Mouse (Mus musculus): ENCODE results near the gene Hist1h3e.
"Not testable (repeated sequence)": the region's sequence is repeated elsewhere in the genome, so short reads cannot be mapped to it uniquely, and the experiment has no call there.

Gene Hist1h3e

GRCm38 (mm10) chr13:23582219-23583056, 20.3 kb upstream of the Hist1h3e start:
- no peak for DNase-seq

- peak; percentile 95 to 99 for DNase-seq
Observed at GRCm38 (mm10) chr13:23581408-23582218, 19.4 kb upstream of the Hist1h3e start, which contains the start of gene Hist1h4d. Gene Hist1h4d, plus strand, starts transcription at chr13:23581598.

DNA sequence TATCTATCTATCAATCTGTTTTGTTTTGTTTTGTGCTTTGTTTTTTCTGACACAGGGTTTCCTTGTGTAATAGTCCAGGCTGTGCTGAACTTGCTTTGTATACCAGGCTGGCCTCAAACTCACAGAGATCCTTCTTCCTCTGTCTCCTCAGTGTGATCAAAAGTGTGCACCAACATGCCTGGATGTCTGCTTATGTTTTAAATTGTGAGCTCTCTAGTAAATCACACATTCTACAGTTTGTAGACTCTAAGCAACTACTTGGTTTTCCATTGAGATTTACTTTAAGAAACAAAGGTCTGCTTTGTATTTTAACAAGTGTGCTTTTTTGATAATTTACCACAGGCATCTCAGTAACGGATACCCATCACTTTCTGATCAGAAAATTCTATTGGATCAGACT, 15.7 kb upstream of the Hist1h3e start:
- no peak for DNase-seq

GRCm38 (mm10) chr13:23576906-23577639, 14.9 kb upstream of the Hist1h3e start:
- no peak for DNase-seq

- no peak for DNase-seq
Observed at GRCm38 (mm10) chr13:23576351-23576881, 14.2 kb upstream of the Hist1h3e start.

DNA sequence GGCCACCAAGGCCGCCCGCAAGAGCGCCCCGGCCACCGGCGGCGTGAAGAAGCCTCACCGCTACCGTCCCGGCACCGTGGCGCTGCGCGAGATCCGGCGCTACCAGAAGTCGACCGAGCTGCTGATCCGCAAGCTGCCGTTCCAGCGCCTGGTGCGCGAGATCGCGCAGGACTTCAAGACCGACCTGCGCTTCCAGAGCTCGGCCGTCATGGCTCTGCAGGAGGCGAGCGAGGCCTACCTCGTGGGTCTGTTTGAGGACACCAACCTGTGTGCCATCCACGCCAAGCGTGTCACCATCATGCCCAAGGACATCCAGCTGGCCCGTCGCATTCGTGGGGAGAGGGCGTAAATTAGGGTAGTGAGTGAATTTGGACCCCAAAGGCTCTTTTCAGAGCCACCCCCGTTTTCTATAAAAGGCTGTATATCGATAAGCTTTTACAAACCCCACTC, 13.7 kb upstream of the Hist1h3e start:
- not testable (repeated sequence) for DNase-seq

DNA sequence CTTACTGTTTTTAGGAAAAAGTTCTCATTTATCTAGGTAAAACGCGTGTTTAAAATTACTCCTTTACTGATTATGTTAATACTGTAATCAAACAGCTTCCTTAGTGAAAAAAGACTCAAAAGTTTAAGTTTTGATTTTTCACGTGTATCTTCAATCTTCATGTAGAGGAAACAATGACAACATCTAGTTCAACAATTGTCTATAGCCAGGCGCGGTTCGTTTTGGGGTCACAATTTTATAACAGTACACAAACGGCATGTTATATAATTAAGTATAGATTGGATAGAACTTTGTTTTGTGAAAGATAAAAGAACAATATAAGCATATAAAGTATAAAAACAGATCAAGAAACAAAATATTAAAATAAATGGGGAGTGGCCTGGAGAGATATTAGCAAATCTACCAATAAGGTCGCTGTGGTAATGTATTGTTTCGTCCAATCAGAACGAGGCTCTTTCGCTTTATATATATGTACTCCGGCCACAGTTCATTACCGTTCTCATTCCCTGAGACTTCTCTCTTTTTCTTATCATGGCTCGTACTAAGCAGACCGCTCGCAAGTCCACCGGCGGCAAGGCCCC, 13.2 kb upstream of the Hist1h3e start, which contains the start of gene Hist1h3d:
Gene Hist1h3d, plus strand, starts transcription at position 493 of the 581 bp plus-strand sequence.
- peak; percentile 43 to 69 for DNase-seq

- DNase-seq = not testable (repeated sequence)
Observed at GRCm38 (mm10) chr13:23574546-23575170, 12.5 kb upstream of the Hist1h3e start.

- DNase-seq = peak; percentile 93 to 94
Observed at GRCm38 (mm10) chr13:23573898-23574524, 11.8 kb upstream of the Hist1h3e start, which contains the start of the genes Hist1h2bf and Hist1h2ad. Gene Hist1h2bf, minus strand, starts transcription at chr13:23574196. Gene Hist1h2ad, plus strand, starts transcription at chr13:23574381.

DNA sequence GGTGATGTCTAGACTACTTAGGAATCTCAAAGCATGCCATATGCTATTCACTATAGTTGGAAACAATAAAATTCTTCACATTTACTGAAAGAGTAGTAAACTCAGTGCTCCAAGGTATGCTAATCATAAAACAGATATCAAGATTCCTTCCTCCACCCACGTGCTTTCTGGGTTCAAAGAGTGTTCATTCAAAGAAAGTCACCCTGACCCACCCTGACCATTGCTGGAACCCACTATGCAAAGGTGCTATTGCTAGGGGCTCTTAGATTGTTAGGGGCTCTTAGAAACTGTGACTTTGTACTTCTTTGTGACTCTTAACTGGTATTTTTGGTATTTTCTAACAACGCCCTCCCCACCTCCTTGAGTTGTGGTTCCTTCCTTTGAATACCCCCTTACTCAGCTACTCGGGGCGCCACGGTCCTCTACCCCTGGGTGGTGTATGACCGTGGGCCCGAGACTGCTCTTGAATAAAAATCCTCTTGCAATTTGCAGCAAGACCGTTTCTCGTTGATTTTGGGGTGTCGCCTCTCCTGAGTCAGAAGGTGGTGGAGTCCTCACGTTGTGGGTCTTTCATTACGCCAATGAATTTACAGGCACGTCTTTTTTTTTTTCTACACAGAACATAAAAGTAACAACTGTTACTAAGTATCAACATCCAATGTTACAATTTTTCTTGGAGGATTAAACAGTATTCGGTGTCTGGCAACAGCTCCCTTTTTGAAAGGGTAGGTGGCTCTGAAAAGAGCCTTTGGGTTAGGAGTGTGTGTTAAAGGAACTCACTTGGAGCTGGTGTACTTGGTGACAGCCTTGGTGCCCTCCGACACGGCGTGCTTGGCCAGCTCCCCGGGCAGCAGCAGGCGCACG, 11.1 kb upstream of the Hist1h3e start:
- DNase-seq = not testable (repeated sequence)

- no peak for DNase-seq
Observed at GRCm38 (mm10) chr13:23572218-23573033, 10.3 kb upstream of the Hist1h3e start.

- peak in 1 of 2 experiments; percentile 7 for DNase-seq
Observed at GRCm38 (mm10) chr13:23571504-23572217, 9.5 kb upstream of the Hist1h3e start.

DNA sequence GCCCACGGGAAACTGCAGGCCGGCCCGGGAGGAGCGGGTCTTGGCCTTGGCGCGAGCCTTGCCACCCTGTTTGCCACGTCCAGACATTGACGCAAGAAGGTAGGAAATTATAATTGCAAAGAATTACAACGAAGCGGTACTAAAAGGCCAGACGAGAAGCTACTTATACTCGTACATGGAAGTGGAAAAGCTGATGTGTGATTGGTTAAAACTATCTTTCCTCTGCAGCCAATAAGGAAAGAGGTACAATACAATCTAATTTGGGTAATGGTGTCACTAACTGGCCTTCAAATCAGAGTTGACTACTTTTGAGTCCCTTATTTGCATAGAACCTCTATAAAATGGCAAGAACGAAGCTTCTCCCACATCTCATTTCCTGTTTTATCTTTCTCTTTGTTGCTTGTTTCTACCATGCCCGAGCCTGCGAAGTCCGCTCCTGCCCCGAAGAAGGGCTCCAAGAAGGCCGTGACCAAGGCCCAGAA, 8.9 kb upstream of the Hist1h3e start, which contains the start of the genes Hist1h2ae and Hist1h2bg:
Gene Hist1h2ae, minus strand, starts transcription at position 199 of the 482 bp plus-strand sequence.
Gene Hist1h2bg, plus strand, starts transcription at position 375 of the 482 bp plus-strand sequence.
- DNase-seq = peak; percentile 73 to 77

GRCm38 (mm10) chr13:23570261-23571021, 8.3 kb upstream of the Hist1h3e start:
- DNase-seq = not testable (repeated sequence)

DNA sequence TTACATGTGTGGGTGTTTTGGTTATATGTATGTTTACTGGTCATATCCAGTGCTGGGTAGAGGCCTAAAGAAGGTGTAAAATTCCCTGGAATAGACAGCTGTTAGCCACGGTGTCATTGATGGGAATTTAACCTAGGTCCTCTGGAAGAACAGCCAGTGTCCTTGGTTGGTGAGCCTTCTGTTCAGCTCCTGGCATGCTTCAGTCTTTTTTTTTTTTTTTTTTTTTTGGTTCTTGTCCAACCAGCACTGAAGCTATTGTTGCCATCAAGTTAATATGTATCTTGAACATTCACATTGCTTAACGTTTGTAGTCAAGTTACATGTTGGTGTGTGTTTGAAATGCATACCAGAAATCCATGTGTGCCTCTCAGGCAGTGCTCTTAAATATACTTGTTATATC, 2.3 kb upstream of the Hist1h3e start:
- DNase-seq = no peak

DNA sequence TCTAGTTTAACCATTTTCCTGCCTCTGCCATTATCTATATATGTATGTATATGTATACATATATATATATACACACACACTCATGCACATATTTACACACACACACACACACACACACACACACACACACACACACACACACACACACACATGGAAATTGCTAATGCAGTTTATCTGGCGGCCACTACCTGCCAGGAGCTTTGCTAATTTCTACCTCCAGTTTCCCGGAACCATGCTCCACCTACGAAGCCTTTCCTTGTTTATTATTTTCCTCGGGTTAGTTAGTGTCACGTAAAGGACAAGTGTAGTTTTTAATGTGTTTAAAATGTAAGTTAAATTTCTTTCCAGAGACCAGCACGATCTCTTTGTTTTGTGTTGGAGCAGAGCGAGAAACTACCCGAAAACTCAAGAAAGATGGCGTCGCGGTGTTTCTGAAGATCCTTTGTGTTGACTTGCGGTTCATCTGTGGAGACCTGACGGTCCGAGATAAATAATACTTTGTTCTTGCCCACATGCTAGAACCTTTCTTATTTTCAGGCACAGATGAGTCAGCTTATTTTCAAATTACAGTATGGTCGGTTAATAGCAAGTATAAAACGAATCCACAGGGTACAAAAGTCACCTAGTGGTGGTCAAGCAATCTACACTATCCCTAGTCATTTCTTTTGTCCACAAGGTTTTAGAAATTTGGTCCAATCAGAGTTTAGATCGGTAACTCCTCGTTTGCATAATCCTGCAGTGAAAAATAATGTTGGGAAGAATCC, 712 bp upstream of the Hist1h3e start:
- DNase-seq = peak in 1 of 2 experiments; percentile 52

All from lung, postnatal 4 days (tissue).